Mouse (Mus musculus) kidney, postnatal 25 days (tissue): ENCODE measurements at regions not wholly inside any gene's neighbourhood (a gene's known extent, or its start where the extent isn't known, plus 50 kb on each side); places are given as distances from the start of the nearest gene placed in this dataset.

Experiments
- DNase-seq, 2 experiments: peaks; one replicate each; pipeline ENCODE4 v3.0.0; 2021; ENCODE audit warnings: mixed read lengths in 2 of 2

DNA sequence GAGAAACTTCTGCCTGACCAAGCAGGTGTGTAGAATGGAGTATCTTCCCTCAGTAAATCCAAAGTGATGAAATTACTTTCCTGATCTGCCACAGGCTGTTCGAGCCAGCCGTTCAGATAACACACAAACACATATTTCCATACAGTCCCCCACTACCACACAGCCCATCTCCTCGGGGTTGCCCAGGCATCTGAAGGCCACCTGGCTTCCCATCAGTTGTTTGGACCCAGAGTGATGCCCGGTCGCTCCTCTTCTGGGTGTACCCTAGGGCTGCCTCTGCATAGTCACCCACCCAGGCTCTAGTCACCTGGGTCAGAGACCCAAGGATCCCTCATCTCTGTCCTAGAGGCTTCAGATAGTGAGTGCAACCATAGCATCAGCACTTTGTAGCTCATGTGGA is 107.9 kb downstream of the CK137956 start:
- no peak for DNase-seq

DNA sequence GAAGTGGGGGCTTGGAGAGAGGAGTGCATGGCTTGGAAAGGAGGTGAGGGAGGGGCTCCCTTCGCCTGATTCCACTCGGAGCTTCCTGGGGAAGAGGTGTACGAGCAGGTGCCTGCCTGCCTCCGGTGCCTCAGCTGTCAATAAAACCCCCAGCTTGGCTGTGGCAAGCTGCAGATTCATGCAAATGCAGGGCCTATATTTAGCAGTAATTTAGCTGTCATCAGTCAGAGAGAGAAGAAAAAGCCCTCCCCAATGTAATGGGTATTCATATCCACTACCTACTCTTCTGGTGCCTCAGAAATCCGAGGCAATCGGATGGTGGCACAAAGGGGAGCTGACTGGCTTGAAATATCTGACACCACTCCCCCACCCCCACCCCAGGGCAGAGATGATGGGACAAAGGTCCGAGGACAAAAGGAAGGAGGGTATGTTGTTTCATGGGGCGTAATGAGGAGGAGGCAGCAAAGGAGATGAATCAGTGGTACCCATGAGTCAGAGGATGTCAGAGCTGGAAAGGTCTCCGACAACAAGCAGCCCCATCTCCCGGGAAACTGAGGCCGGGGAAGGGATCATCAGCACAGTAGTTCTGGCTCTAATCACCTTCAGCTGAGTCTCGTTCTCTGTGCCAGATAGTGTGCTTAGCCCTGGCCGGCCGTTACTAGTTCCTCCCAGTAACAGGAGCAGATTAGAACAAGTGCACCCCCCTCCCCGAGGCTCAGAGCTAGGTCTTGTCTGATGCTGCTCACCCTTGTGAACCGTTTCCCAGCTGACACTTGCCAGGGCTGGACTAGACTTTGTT is 109.2 kb downstream of the CK137956 start:
- no peak for DNase-seq

DNA sequence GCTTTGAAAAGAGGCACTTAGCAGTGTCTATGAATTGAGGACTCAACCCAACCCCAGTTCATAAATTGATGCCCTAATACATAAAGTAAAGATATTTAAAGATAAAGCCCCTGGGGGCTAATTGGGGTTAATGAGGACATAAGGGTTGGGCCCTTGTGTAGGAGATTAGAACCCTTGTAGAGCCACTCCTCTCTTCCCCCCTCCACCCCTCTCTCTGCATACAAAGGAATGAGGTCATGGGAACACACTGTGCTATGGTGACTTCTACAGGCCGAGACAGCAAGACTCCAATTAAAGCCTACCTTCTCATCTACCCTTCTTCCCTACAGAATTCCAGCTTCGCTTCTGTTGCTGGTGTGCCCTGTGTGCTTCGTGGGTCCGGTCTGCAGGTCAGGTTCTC is 110.5 kb downstream of the CK137956 start:
- no peak for DNase-seq

DNA sequence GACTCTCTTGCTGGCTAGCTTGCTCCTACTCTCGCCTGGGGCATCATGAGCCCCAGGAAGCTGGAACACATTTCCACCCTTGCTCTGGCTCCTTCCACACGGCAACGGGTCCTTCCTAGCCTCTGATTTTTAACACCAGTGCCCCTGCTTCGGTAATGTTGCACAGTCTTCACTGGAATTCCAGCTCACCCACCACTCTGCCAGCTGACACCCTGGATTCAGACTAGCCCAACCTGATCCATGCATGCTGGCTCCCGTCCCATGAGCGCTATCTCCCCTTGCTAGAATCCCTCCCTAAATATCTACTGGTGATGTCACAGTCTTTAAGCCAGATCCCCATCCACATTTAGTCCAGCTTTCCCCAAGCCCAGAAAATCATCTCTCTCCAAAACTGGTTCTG is 111.2 kb downstream of the CK137956 start:
- no peak for DNase-seq

DNA sequence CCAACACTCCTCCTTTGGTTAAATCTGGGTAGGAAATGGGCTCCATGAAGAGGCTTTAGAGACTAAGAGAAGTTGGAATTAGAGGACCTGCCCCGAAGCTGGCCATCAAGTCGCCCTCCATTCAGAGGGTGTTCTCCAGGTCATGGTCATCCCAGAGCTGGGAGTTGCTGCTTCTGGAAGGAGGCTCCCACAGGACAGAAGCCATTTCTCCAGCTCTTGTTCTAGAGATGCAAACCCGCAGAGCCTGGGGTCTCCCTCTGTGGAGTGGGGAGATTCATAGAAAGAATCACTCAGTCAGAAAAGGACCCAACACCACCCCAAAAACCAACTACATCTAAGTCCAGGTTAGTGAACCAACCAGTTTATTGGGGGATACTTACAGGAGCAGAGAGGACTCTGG is 112.2 kb downstream of the CK137956 start:
- DNase-seq, result no peak

DNA sequence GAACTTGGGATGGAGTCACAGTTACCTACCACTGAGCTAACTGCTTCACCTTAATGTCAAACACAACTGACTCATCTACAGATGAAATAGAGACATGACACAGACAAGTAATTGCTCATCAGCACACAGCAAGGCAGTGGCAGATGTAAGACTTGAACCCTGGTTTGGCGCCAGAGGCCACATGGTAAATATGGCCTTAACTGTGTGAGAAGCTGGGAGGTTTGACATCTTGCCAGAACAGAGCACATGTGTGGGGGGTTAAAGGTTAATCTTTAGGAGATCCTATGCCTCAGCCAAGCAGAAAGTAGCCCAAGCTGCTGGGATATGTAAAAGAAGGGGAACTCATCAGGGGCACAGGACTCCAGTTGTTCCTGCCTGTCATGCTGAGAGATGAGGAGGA is 114.9 kb downstream of the CK137956 start:
- DNase-seq, result no peak

DNA sequence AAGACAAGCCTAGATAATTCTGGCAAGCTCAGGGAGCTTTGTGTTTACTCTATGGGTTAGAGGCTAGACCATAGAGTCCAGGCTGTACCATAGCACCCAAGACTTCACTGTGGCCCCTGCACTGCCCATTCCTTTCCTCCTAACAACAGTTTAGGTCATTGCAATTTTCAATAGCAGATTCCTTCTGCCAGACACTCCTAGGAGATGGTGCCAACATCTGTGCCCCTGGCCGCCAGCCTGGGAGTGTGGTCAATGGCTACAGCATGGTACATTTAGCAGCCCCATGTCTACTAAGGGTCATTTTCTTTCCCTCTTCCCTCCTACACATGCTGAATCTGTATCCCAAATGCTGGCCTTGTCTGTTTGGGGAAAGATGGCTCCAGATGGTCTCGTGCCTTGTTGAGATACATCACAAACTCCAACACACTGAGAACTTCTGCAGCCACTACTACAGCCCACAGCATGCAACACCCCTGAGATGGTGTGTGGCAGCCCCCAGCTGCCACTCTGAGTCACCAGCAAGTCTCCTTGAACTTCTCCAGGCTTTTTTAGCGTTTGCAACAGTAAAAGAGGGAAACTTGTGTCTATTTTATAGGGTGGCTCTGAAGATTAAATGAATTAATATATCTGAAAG is 115.9 kb downstream of the CK137956 start:
- no peak for DNase-seq

DNA sequence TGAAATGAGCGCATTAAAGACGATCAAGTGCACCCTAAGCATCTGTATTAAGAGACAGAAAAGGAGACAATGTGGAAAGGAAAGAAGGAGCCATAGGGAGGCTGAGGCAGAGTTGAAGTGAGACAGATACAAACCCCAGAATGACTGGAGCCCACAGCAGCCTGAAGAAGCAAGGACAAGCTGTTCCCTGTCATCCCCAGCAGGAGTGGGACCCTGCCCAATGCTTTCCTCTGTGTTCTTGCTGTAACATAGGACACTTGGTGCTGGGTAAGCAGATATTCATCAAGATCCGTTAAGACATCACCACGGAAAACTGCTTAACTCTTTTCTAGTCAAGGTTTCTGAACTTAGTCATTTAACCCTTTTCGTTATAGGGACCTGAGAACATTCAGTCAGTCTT is 121.4 kb downstream of the CK137956 start:
- DNase-seq, result no peak

DNA sequence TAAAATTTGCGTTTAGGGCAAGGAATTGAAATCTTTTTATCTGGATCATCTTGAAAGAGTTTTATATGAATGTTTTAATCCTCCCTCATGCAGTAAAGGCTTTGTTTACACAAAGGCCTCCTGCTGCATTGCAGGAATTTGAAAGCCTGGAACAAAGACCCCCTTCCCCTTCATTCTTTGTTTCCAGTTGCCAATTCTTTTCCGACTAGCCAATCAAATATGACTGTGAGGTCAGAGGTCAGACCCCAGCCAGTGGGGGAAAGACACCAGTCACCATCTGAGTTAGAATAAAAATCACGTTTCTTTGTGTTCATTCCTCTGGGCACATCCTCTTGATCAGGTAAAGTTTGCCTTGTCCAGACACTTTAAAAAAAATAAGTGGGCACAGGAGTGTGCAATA is 124.4 kb downstream of the CK137956 start:
- DNase-seq, result no peak

DNA sequence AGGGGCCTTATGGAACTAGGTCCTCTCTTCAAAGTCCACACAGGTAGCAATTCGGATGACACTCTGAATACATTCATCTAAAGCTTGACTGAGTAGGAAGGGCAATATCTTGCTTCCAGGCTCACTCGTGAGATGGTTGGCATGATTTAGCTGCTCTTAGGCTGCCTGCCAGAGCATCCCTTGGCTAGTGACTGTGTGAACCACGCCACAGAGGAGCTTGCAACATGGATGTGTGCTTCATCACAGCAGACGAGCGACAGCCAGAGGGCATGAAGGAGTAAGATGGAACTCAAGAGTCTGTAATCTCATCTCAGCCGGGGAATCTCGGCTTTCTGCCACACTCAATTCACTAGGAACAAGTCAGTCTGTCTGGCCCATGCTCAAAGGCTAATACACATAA is 127.3 kb downstream of the CK137956 start:
- DNase-seq, result no peak

DNA sequence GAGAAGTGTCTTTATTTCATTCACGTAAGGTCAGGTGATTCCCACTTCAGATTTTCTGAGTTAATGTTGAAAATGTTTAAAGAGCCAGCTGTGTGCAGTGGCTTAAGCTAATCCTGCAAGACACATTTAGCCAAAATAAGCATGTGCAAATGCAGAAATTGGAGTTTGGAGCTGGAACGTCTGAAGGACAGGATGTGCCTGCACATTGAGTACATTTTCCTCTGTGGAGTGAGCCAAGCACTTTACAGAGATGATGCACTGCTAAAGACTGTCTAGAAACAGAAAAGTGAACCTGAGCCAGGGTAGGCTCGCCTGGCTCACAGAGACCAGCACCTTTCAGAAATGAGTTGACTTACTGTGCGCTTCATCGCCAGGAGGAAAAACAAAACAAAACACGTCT is 137.1 kb downstream of the CK137956 start:
- DNase-seq, result no peak

DNA sequence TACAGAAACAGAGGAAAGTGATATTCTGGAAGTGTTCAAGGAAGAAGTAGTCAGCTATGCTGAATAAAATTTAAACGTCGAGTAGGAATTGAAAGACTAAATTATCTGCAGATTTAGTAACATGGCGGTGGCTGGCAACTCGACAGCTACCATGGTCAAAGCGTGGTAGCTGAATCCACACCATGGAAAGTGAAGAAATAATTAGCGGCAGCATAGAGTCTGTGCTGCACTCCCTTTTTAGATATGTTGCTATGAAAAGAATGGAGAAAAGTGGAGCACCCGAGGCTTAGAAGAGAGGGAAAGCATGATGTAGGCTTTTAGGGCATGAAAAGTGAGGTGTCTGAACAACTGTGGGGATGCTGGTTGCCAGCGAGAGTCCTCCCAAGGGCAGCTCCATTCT is 143.8 kb downstream of the CK137956 start:
- DNase-seq, result no peak

DNA sequence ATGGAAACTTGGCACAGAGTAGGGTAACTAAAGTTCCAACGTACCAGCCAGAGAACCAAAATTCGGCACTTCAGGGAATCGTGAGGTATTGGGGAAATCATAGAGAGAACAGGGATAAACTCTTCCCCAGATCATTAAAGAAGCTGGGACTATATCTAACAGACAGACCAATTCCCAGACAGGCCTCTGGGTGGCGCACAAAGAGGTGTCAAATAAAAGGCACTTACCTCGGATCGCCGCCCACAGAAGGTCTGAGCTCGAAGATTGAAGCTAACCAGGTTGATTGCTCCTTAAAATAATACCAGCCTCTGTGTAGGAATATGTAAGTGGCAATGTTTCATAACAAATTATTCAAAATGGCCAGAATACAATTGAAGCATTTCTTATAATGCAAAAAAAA is 151.2 kb downstream of the CK137956 start:
- DNase-seq, result no peak

DNA sequence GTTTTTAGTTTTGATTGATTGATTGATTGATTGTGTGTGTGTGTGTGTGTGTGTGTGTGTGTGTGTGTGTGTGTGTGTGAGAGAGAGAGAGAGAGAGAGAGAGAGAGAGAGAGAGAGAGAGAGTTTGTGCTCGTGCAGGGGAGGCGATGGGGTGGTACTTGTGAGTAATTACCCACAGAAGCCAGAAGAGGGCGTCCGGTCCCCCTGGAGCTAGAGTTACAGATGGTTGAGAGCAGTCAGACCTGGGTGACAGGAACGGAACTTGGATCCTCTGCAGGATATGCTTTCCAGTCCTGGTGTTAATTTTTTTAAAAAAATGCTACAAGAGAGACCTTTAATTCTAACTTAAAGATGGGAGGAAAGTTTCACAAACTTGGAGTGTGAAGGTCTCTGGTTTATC is 151.7 kb downstream of the CK137956 start:
- DNase-seq, result no peak

DNA sequence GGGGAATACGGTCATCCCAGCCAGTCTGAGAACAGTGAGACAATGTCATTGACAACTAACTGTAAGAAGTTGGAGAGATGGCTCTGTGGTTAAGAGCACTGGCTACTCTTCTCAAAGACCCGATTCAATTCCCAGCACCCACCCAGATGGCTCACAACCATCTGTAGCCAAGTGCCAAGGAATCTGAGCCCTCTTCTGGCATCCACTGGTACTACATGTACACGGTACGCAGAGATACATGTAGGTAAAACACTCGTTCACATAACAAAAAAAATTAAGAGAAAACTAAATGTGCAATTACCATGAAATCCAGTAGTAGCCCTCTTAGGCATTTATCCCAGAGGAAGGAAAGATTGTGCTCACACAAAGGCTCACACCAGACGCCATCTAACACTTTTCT is 156.1 kb downstream of the CK137956 start:
- DNase-seq, result no peak

DNA sequence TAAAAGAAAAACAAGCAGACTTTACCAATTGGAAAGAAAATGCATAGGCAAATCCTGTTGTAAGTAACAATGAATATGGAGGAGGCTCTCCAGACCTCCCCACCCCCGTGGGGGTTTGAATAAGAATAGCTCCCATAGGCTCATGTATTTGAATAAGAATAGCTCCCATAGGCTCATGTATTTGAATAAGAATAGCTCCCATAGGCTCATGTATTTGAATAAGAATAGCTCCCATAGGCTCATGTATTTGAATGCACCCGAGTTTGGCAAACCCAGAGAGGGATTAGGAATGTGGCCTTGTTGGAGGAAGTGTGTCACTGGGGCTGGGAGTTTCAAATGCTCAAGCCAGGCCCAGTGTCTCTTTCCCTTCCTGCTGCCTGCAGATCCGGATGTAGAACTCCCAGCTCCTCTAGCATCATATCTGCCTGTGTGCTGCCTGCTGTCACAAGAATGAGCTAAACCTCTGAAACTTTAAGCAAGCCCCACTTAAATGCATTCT is 158.7 kb downstream of the CK137956 start:
- no peak for DNase-seq

DNA sequence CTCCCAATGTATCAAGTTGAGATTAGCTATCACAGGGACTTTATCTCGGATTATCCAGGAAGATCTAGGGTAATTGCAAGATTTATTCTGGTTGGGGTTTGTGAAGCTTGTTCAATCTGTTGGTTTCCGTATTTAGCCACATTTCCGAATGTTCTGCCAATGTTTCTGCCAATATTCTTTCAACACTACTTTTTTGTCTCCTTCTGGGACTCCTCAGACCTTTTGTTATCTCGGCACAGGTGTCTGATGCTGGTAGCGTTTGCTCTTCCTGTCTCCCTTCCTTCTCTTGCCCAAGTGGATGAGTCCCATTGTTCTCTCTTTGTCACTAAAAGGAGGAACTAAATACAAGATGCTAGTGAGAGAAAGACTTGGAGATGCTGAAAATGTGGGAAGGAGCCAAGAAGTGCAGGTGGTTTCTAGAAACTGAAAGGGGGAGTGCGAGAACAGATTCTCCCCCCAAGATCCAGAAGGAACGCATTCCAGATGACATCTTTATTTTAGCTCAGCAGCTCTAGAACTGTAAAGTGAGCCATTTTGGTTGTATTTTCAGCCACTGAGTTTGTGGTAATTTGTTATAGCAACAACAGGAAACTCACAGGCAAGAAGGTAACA is 159.7 kb downstream of the CK137956 start:
- DNase-seq, result no peak

DNA sequence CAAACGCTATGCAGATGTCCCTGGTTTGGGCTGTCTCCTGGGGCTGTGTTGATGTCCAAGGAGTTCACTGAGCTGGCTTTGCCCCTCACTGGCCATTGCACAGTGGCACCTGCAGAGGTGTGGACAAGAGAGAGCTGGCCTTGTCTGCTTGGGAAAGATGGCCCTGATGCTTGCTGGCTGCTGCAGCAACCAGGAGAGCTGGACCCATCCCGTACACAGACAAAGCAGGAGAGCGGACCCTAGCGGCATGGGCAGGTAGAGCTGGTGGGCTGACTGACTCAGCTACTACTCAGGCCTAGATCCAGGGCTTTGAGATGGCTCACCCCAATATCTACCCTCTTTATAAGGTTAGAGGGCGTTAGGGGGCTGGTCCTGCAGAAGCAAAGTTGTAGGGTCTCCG is 161.7 kb downstream of the CK137956 start:
- no peak for DNase-seq

DNA sequence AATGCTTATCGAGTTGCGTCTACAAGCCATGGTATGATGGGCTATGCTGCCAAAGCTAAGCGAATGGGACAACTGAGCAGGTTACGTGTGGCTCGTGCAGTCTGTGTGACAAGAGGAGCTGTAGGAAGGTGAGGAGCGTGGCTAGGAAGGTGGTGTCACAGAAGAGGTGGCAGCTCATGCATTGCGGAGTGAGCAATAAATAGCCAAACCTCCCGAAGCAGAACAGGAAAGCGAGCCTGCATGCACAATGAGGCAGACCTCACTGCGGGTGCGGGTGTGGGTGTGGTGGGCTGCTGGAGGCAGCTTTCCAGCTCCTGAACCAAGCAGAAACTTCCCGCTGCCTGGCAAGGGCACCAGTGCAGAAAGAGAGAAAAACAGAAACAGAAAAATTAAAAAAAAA is 181.5 kb downstream of the CK137956 start:
- DNase-seq, result no peak

DNA sequence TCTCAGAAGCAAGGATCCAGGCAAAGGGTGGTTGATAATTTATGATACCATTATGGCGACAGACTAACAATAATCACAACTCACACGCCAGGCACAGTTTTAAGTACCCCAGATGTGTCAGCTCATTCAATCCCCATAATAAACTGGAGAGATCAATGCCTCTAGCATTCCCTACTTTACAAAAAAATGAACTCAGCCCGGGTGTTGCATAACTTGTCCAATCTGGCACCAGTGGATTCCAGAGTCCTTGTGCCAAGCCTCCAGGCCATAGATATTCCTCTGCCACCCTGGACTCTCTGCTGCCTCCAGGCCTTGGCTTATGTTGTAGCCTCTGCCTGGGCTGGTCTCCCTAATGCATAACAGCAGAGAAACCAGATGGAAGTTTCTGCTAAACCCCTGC is 185.0 kb downstream of the CK137956 start:
- no peak for DNase-seq

DNA sequence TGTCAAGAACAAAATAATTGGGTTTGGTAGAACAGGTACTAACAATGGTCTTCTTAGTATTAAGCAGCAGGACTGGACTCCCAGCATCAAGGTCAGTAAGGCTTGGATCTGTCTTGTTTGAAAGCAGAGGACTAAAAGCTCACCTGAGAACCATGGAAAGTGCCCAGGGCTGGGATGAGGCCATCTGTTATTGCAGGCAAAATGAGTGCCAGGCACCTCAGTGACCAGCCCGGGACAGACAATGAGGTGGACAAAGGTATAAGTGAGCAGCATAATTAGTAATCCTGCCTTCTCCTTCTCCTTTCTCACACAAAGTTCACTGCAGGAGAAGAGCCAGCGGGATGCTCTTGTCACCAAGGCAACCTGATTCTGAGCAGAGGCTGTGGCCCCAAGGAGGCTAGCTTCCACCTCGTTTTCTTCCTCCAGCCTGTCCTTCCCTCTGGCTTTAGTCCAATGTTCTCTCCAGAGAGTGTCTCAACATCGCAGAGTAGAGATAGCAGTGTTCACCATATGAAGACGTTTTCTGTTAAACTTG is 198.7 kb downstream of the CK137956 start:
- DNase-seq, result no peak

DNA sequence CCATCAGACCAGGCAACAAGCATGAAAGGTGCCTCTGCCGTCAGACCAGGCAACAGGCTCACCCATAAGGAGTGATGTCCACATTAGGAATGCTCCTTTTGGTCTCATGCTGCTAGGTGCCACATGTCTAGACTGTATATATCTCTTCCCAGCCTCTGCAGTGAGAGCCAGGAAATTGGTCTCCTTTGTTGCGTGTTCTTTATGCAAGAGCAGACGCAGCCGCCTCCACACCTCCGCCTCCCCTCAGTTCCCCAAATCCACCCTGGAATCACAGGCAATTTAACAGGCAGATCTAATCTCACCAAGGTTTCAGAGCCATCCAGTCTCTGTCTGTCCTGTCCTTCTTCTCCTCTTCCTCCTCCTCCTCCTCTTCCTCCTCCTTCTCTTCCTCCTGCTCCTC is 207.0 kb downstream of the CK137956 start:
- no peak for DNase-seq

DNA sequence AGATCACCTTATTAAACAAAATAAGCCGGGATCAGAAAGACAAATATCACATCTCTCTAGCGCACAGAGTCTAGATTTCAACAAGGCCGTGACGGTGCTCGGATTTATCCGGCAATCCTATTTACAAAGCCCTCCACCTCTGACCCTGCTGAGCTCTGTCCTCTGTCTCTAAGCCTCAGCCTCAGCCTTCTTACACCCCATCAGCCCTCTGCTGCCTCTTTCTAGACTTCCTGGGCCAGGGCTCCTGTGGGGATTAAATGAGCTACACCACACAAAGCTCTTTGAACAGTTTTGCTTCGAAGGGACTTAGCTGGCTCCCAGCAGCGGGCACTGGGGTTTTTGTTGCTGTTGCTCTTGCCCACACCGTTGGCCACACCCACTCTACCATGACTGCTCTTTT is 211.8 kb downstream of the CK137956 start:
- no peak for DNase-seq

DNA sequence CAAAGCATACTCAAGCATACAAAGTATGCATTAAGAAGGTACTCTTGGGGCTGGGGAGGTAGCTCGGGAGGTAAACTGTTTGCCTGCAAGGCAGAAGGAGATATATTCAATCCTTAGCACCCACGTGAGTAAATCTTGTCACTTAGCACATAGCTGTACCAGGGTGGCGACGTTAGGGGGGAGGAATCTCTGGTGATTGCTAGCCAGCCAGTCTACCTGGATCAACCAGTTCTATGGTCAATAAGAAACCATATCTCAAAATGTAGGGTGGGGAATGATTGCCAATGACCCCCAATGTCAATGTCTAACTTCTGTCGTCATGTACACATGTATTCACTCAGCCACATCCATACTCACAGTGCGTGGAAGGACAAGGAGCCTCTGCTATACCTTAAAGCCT is 214.5 kb downstream of the CK137956 start:
- no peak for DNase-seq
